Mouse (Mus musculus) urinary bladder, adult 18-20 months (tissue): ENCODE measurements around the gene Olfr485.
"Not testable (repeated sequence)": the region's sequence is repeated elsewhere in the genome, so short reads cannot be mapped to it uniquely, and the experiment has no call there.

Experiments
- DNase-seq, 2 experiments: peaks; one replicate each; pipeline ENCODE4 v3.0.0; 2022; ENCODE audit warnings: low spot score in 2 of 2, mixed read lengths in 2 of 2

Gene Olfr485

DNA sequence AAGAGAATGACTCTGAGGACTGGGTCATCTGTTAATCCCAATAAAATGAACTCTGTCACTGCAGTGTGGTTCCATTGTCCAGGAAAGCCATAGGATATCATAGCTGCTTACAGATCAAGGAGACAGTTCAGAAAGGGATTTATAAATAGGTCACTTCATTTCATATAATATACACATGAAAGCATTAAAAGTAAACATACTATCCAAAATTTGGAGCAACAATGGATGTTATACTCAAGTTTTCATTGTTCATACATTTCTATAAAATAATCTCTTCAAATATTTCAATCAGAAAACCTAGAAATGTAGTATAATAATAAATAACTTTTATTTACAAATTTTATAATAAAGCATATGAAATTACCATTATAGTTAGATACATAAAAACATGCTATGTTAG, at the start of gene Olfr485:
Gene Olfr485, minus strand, starts transcription at position 101 of the 400 bp plus-strand sequence.
- DNase-seq = no peak

DNA sequence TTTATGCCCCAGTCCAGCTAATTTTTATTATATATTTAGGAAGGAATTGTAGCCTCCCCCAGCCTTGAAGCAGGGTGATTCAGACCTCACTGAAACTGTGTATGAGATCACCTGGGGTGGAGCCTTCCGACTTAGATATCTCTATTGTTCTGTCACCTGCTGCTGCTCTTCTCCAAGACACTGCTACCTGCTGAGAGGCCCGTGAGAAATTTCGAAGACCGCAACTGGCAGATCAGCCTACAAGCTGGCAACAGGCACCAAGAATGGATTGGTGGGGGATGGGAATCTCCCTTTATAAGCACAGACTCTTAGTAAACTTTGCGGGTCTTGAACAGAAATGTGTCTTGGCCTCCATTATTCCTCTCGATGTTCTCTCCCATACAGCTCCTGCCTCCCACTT, 37.3 kb upstream of the Olfr485 start:
- DNase-seq = no peak

DNA sequence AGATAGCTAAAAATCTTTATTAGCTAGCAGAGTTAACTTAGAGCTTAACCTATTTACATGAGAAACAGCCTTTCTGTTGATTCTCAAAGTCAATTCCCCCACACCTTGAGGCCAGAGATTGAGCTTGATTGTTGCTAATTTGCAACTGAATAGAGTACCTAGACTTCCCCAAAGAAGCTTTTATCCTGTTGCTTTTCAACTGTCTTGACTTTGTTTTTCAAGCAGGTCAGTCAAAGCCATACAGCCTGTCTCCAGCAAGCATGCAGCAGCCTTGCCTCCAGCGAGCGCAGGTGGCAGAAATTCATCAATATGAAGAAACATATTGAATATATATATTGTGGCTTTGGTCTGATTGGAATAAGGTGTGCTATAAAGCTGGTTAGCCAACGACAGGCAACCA, 36.7 kb upstream of the Olfr485 start:
- DNase-seq = not testable (repeated sequence)

DNA sequence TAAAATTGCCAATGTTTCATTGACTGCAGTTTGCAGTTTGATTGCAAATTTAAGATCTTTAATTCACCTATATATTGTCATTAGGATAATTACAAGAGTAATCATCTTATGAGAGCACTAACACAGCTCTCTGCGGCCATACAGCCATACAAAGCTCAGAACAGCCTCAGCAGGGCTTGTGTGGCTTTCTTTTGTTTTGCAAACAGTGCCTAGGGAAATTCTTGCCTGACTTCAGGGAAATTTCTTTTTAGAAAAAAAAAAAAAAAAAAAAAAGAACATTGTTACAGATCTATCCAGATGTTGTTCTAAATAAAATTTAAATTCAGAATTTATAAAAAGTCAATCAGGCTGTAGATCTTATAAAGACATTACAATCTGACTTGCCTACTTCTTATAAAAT, 33.0 kb upstream of the Olfr485 start:
- not testable (repeated sequence) for DNase-seq

DNA sequence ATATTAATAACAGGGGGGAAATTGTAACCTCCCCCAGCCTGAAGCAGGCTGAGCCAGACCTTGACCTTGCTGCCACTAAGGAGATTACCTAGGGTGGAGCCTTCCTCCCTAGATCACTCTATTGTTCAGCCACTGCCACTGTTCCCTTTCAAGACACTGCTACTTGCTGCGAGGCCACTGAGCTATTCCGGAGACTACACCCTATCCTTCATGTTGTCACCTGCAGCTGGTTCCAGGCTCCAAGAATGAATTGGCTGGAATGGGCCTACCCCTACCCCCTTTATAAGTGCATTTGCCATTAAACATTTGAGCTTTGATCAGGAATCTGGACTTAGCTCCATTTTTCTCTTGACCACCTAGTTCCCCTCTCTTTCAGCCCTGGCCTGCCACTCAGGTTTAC, 31.5 kb upstream of the Olfr485 start:
- DNase-seq = not testable (repeated sequence)

DNA sequence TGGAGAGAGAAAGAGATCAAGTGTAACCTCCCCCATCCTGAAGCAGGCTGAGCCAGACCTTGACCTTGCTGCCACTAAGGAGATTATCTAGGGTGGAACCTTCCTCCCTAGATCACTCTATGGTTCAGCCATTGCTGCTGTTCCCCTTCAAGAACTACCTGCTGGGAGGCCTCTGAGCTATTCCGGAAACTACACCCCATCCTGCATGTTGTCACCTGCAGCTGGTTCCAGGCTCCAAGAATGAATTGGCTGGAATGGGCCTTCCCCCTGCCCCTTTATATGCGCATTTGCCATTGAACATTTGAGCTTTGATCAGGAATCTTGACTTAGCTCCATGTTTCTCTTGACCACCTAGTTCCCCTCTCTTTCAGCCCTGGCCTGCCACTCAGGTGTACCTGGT, 25.6 kb upstream of the Olfr485 start:
- not testable (repeated sequence) for DNase-seq

DNA sequence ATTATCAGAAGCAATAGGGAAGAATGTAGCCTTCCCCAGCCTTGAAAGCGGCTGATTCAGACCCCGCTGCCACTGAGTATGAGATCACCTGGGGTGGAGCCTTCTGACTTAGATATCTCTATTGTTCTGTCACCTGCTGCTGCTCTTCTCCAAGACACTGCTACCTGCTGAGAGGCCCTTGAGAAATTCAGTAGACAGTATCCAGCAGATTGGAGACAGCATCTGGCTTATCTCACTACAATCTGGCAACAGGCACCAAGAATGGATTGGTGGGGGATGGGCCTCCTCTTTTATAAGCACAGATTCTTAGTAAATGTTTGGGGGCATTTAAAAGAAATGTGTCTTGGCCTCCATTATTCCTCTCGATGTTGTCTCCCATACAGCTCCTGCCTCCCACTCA, 24.7 kb upstream of the Olfr485 start:
- DNase-seq = not testable (repeated sequence)

DNA sequence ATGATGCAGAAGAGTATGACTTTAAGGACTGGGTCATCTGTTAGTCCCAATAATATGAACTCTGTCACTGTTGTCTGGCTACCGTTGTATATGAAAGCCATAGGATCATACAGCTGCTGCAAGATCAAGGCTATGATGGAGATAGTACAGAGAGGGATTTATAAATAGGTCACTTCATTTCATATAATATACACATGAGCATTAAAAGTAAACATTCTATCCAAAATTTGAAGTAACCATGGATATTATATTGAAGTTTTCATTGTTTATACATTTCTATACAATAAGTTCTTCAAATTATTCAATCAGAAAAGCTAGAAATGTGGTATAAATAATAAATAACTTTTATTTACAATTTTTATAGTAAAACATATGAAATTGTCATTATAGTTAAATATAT, 13.0 kb upstream of the Olfr485 start, which contains the start of gene Olfr486:
Gene Olfr486, minus strand, starts transcription at position 101 of the 400 bp plus-strand sequence.
- DNase-seq = not testable (repeated sequence)

DNA sequence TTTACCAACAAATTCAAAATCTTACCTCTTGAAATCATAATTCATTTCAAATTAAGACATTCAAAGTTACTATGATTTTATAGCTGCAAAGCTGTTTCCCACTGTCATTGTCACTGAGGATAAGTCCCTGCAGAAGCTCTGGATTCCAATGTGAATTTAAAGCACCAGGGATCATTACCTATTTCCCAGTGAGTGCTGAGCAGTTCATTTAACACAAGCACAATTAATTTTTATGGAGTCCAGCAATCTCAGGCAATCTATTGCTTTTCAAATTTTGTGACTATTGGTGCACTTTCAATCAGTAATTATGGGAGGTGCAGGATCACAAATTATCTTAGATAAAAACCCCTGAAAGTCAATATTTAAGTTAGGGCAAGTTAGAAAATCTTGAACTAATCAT, 32.3 kb downstream of the Olfr485 start, which contains the start of gene Olfr484:
Gene Olfr484, minus strand, starts transcription at position 101 of the 400 bp plus-strand sequence.
- no peak for DNase-seq

DNA sequence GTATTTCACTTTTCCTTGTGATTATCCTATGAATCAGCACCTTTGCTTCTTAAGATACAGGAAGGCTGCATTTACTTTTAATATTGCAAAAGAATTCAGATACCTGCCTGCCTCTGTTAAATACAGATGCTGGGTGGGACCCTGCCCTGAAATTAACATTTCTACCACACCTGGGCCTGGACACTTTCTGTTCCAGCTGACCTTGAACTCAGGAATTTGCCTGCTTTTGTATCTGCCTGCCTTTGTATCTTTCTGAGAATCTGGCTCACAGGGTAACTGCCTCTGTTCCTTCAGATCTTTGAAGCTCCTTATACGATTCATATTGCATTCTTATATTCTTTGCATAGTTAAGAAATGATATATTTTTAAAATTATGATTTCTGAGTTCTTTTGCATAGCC, 38.3 kb downstream of the Olfr485 start:
- no peak for DNase-seq

DNA sequence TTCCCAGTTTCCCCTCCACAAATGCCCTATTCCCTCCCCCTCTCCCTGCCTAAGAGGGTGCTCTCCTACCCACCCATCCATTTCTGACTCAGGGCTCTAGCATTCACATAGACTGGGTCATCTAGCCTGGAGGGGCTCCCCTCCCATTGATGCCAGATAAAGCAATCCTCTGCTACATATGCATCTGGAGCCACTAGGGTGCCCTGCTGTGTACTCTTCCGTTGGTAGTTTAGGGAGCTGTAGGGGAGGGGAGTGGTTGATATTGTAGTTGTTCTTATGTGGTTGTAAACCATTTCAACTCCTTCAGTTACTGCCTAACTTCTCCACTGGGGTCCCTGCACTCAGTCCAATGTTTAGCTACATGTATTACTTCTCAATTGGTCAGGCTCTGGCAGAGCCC, 39.0 kb downstream of the Olfr485 start:
- DNase-seq = no peak
